Mouse (Mus musculus) hindbrain, postnatal 0 days (tissue): ENCODE results near the gene Pex6. TPM values are rescaled to one million over a fixed set of nuclear protein-coding genes. Genes with fewer than 3 reads are reported as not detected.
A peak's percentile ranks its signal among the peaks of the same experiment; 100 is the strongest.

Experiments
- ATAC-seq: fragments of 200-750 bp; cut with Nextera tagmentation; 2 replicates; pipeline ENCODE4 v1.8.0; 2017; ENCODE audit warnings: mild to moderate bottlenecking, moderate TSS enrichment, moderate library complexity
- DNase-seq: peaks from one replicate; pipeline ENCODE4 v3.0.0-alpha.2; 2015; ENCODE audit warnings: low spot score
- H3K27ac ChIP-seq: fragments of 300-500 bp; sonication (generic); 2 replicates; pipeline ENCODE4 v1.5.1; 2014; ENCODE audit warnings: mild to moderate bottlenecking
- H3K27me3 ChIP-seq: fragments of 300-500 bp; sonication (generic); 2 replicates; pipeline ENCODE4 v1.6.1; 2014; ENCODE audit warnings: low read length, mixed read lengths; ENCODE audit not compliant: insufficient read depth
- H3K36me3 ChIP-seq: fragments of 300-500 bp; sonication (generic); 2 replicates; pipeline ENCODE4 v1.6.1; 2014; ENCODE audit warnings: low read length, mixed read lengths; ENCODE audit not compliant: insufficient read depth
- H3K4me1 ChIP-seq: fragments of 300-500 bp; sonication (generic); 2 replicates; pipeline ENCODE4 v1.6.1; 2014; ENCODE audit warnings: antibody characterized with exemption, low read length, mixed read lengths; ENCODE audit not compliant: insufficient read depth
- H3K4me2 ChIP-seq: fragments of 300-500 bp; sonication (generic); 2 replicates; pipeline ENCODE4 v1.6.1; 2014; ENCODE audit warnings: low read depth, mild to moderate bottlenecking, low read length, moderate library complexity, mixed read lengths
- H3K4me3 ChIP-seq: fragments of 300-500 bp; sonication (generic); 2 replicates; pipeline ENCODE4 v1.5.1; 2014; ENCODE audit warnings: low read length
- H3K9ac ChIP-seq: fragments of 300-500 bp; sonication (generic); replicated peaks from 2 replicates; pipeline ENCODE4 v1.6.1; 2014; ENCODE audit warnings: mild to moderate bottlenecking, low read length, moderate library complexity, mixed read lengths
- H3K9me3 ChIP-seq: fragments of 300-500 bp; sonication (generic); 2 replicates; pipeline ENCODE4 v1.6.1; 2016; ENCODE audit warnings: low read length, mixed read lengths
- CTCF ChIP-seq: IDR thresholded peaks from 2 replicates; pipeline ENCODE4 v1.5.1; 2016; ENCODE audit warnings: antibody characterized with exemption, control low read depth, low read depth
- WGBS: fragments of 180-500 bp; shearing (Covaris S2); extraction: QIAGEN DNeasy Blood & Tissue Kit; methylation state at CpG from one replicate; pipeline ENCODE4 v1.1.7; 2014; 5-methylcytosine and 5-hydroxymethylcytosine counted together
- polyA plus RNA-seq: library from polyadenylated mRNA; unstranded; fragments of >200 nt; fragmentation: Nextera tagmentation; extraction: Ambion mirVana; gene quantifications from 2 replicates; pipeline ENCODE4 v1.2.1, GENCODE M21; 2015
- total RNA-seq: library from RNA; depleted of rRNA; stranded (reverse); fragments of >200 nt; gene quantifications from 2 replicates; pipeline ENCODE4 v1.2.3, GENCODE M21; 2014

The Pex6 gene
- total and polyA plus RNA-seq, 2 experiments from 2014 or later = 18.1 to 41.7 TPM

DNA sequence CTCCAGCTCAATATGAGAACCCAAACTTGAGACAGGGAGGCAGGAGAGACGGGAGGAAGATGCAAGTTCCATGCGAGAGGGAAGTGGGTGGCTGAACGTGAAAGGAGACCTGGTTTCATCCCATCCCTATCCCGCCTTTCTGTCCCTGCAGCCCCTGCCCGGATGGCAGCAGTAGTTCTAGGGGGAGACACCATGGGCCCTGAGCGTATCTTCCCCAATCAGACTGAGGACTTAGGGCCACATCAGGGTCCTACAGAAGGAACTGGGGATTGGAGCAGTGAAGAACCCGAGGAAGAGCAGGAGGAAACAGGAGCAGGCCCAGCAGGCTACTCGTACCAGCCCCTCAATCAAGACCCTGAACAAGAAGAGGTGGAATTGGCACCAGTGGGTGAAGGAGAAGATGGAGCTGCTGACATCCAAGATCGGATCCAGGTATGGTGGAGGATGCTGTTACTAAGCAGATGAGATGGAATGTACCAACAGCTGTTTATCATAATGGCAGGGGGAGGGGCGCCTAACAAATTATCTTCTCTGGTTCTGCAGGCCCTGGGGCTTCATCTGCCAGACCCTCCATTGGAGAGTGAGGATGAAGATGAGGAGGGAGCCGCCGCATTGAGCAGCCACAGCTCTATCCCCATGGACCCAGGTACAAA, 29.7 kb upstream of the Pex6 start:
- no peak for TF ChIP-seq CTCF
- Histone ChIP-seq H3K27ac (peak overlapping the region; percentile 80), H3K4me2 (peak overlapping the region; percentile 86), H3K36me3 (peaks cover 47% of the 10 kb centered on the region), H3K27me3 (no peaks in the 10 kb centered on the region), H3K4me3 (peak overlapping the region; percentile 82), H3K9me3 (no peaks in the 10 kb centered on the region), H3K4me1 (peaks cover 9% of the 10 kb centered on the region; the same call in 1 of the 2 replicates), H3K9ac (peak overlapping the region; percentile 68)
- DNase-seq (no peak), ATAC-seq (no peak)
- 23% methylated on average over 12 of the region's 12 CpGs for WGBS

DNA sequence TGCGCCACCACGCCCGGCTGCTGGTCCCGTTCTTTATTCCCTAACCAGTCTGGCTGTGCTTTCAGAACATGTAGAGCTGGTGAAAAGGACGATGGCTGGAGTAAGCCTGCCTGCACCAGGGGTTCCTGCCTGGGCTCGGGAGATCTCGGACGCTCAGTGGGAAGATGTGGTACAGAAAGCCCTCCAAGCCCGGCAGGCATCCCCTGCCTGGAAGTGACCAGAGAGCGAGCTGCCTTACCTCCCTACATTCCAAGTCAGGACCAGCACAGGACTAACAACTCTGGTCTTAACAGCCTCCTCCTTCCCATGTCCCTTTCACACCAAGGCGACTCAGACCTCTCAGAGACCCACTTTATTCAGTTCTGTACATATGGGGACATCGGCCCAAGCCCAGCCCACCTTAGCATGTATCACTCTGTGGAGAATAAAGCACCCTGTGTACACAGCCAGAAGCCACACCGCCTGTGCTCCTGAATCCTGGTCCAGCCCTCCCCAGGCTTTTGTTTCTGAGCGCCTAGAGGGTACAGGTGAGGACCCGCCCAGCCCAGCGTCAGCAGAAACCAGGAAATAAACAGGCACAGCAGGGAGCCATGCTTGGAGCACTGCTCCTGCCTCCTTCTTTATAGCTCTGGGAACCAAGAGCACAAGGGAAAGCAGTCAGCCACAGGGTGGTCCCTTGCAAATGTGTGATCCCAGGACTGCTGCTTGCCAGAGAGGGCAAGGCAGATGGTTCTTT, 28.4 kb upstream of the Pex6 start:
- Histone ChIP-seq H3K9ac (no peak overlapping the region), H3K4me3 (no peak overlapping the region), H3K4me1 (peaks cover 9% of the 10 kb centered on the region; the same call in 1 of the 2 replicates), H3K4me2 (no peak overlapping the region), H3K27ac (no peak overlapping the region), H3K27me3 (no peaks in the 10 kb centered on the region), H3K9me3 (no peaks in the 10 kb centered on the region), H3K36me3 (peaks cover 44% of the 10 kb centered on the region)
- WGBS = 84% methylated on average over 16 of the region's 16 CpGs
- DNase-seq (no peak), ATAC-seq (no peak)
- no peak for TF ChIP-seq CTCF

GRCm38 (mm10) chr17:46685913-46686312, 25.4 kb upstream of the Pex6 start:
- DNase-seq (no peak), ATAC-seq (no peak)
- H3K27me3 ChIP-seq = no peaks in the 10 kb centered on the region
- H3K4me1 ChIP-seq = no peaks in the 10 kb centered on the region
- no peak overlapping the region for H3K4me2 ChIP-seq
- H3K36me3 ChIP-seq = peaks cover 44% of the 10 kb centered on the region
- no peak overlapping the region for H3K9ac ChIP-seq
- WGBS = 91% methylated on average over 6 of the region's 6 CpGs
- no peak for TF ChIP-seq CTCF
- no peak overlapping the region for H3K4me3 ChIP-seq
- H3K27ac ChIP-seq = no peak overlapping the region
- H3K9me3 ChIP-seq = no peaks in the 10 kb centered on the region

DNA sequence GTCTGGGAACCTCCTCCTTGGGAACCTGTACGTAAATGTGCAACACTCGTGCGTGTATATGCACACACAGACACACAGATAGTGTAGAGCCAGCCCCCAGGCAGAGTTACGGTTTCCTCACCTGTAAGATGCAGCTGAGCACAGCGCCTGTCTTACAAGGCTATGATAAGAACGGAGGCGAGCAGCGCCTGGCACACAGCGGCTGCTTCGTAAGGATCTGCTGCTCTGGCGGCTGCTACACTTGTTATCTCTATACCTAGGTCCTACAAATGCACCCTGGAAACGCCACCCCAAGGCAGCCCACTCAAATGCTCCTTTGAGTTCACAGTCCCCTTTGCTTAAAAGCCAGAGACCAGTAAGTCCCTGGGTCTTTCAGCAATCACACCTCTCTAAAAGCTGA, 20.6 kb upstream of the Pex6 start:
- WGBS = 96% methylated on average over 12 of the region's 12 CpGs

DNA sequence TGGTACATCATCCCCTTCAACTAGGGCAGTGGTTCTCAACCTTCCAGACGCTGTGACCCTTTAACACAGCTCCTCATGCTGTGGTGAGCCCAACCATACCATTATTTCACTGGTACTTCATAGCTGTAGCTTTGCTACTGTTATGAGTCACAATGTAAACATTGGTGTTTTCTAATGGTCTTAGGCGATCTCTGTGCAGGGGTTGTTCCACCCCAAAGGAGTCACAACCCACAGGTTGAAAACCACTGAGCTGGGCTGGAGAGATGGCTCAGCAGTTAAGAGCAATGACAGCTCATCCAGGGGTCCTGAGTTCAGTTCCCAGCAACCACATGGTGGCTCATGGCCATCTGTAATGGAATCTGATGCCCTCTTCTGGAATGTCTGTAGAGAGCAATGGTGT, 19.9 kb upstream of the Pex6 start:
- no peaks in the 10 kb centered on the region for H3K27me3 ChIP-seq
- DNase-seq = no peak
- peaks cover 15% of the 10 kb centered on the region; the same call in 1 of the 2 replicates for H3K36me3 ChIP-seq

More for the DNA sequence above, 20.6 kb upstream of the Pex6 start:
- Histone ChIP-seq H3K4me1 (no peaks in the 10 kb centered on the region), H3K27ac (no peak overlapping the region), H3K4me3 (no peak overlapping the region), H3K4me2 (no peak overlapping the region), H3K9ac (no peak overlapping the region), H3K36me3 (peaks cover 21% of the 10 kb centered on the region), H3K27me3 (no peaks in the 10 kb centered on the region), H3K9me3 (no peaks in the 10 kb centered on the region)
- ATAC-seq (no peak), DNase-seq (no peak)
- no peak for TF ChIP-seq CTCF

DNA sequence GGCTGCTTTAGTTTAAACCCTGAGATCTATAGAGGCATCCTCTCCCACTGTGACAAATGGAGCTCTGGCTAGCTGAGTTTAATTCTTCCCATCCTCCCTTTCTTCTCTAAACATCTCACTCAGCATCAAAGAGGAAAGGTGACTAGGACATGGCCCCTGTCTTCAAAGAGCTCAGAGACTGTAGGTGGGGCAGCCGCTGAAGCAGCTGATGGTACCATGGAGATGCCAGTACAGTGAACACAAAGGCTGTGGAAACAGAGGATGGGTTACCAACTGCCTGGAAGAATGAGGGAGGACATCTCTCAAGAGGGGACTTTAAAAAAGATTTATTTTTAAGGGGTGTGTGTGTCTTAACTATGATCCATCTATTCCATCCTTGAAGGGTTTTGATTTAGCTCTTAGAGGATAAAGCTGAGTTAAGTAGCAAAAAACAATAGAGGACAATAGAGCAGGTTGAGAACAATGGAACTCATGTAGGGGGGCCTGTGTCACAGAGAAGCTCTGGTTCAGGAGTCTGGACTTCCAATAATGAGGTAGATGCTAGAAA, 16.7 kb upstream of the Pex6 start:
- TF ChIP-seq CTCF = no peak
- no peak overlapping the region for H3K4me3 ChIP-seq
- H3K4me1 ChIP-seq = no peaks in the 10 kb centered on the region
- ATAC-seq (no peak), DNase-seq (no peak)
- no peaks in the 10 kb centered on the region for H3K9me3 ChIP-seq
- peaks cover 16% of the 10 kb centered on the region; the same call in 1 of the 2 replicates for H3K36me3 ChIP-seq
- H3K27me3 ChIP-seq = no peaks in the 10 kb centered on the region
- WGBS = 59% methylated on average over 1 of the region's 1 CpGs
- no peak overlapping the region for H3K4me2 ChIP-seq
- no peak overlapping the region for H3K9ac ChIP-seq
- H3K27ac ChIP-seq = no peak overlapping the region

More for the DNA sequence above, 19.9 kb upstream of the Pex6 start:
- TF ChIP-seq CTCF = no peak
- Histone ChIP-seq H3K9me3 (no peaks in the 10 kb centered on the region), H3K4me3 (no peak overlapping the region), H3K27ac (no peak overlapping the region), H3K9ac (no peak overlapping the region), H3K4me2 (no peak overlapping the region), H3K4me1 (no peaks in the 10 kb centered on the region)
- WGBS = 96% methylated on average over 2 of the region's 2 CpGs
- ATAC-seq = no peak
